Mouse (Mus musculus) embryonic fibroblast, embryonic 13.5 days (primary cell): ENCODE measurements around the gene Meis2.

Experiments used
- CTCF ChIP-seq: IDR thresholded peaks from 2 replicates; pipeline ENCODE4 v1.5.1; 2011; ENCODE audit warnings: mild to moderate bottlenecking, control low read depth, low read length, moderate library complexity, borderline replicate concordance; ENCODE audit not compliant: insufficient read depth
- POLR2A ChIP-seq: IDR thresholded peaks from 2 replicates; pipeline ENCODE4 v1.6.1; 2011; ENCODE audit warnings: low read depth, mild to moderate bottlenecking, control low read depth, low read length, moderate library complexity

DNA sequence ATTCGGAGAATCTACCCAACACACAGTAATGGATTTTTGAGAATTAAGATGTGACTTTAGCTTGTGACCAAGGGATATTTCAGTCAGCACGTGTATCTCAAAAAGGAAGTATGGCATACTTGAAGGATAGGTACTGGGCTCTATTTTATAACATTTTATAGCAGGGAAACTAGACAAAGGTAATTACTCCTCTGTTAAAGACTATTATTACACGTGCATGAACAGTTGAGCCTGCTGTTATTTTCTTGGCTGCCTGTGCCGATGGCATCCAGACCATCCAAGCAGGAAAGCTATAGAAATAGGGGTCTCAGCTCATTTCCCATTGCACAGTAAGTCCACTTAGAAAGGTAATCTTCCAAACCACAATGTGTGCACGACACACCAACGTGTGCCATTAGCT, 251.9 kb downstream of the Meis2 start:
- TF ChIP-seq CTCF: no peak
- TF ChIP-seq POLR2A: no peak
